Mouse (Mus musculus): ENCODE measurements around the gene Gm14327.
"Not testable (repeated sequence)": the region's sequence is repeated elsewhere in the genome, so short reads cannot be mapped to it uniquely, and the experiment has no call there.

Gene Gm14327

GRCm38 (mm10) chr2:177897046-177897578, at the start of gene Gm14327:
Gene Gm14327, plus strand, starts transcription at chr2:177897096.
- CTCF ChIA-PET, POLR2A ChIA-PET: not testable (repeated sequence)

DNA sequence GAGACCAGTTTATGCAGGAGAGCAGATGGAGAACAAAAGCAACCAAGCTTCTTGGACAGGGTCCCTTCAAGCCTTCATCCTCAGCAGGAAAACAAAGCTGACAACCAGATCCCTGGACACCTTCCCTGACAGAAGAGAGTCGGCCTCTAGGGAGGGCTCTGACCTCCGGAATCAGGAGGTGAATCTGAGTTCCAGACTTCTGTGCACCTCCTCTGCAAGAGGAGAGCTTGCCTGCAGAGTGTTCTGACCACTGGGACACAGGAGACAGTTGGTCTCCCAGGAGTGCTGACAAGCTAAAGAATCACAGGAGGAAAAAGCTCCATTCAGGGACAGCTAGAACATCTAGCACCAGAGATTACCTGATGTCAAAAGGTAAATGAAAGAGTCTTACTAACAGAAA, 34.6 kb upstream of the Gm14327 start:
- POLR2A ChIA-PET, CTCF ChIA-PET: not testable (repeated sequence)

DNA sequence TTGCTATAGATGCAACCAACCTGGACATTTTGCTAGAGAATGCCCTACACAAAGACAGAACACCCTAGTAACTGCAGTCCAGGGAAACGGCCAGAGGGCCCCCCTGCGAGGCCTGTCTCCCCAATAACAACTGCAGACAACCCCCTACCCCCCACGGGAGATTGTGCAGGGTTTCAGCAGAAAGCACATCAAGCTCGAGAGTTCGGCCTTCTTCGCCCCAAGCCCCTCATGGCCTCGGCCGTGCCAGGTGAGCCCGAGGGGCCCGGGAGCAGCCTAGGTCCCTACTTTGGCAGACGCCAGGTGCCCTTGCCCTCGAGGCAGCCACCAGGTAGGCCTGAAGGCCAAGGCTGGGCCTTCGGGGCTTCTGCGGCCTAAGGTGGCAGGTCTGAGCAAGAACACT, 9.2 kb upstream of the Gm14327 start:
- CTCF ChIA-PET, POLR2A ChIA-PET: not testable (repeated sequence)

DNA sequence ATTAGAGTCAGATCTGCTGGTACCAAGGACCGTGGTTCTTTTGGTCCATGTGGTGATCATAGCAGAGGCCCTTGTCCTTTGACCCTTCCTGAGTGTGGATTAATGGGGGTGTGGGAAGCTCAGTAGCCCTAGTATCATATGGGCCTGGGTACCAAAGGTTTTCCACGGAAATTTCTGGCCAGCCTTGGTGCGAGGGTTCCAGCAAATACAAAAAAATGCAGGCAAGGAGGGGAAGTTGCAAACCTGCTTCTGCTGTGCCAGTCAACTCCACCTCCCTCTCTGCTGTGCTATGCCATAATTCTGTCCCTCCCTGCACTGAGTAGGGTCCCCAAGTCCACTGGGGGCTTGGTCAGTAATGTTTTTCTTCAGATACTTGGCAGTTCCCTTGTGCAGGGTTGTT, 1.3 kb downstream of the Gm14327 start:
- CTCF ChIA-PET, POLR2A ChIA-PET: not testable (repeated sequence)

DNA sequence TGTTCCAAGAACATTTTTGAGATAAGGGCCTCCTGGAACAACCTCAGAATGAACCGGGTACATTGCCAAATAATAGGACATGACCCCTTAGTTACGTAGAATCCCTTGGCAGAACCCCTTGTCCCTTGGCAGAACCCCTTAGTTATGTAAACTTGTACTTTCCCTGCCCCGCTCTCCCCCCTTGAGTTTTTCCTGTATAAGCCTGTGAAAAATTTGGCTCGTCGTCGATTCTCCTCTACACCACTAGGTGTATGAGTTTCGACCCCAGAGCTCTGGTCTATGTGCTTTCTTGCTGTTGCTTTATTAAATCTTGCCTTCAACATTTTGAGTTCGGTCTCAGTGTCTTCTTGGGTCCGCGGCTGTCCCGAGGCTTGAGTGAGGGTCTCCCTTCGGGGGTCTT, 6.4 kb downstream of the Gm14327 start:
- CTCF ChIA-PET, POLR2A ChIA-PET: not testable (repeated sequence)

GRCm38 (mm10) chr2:177925563-177926103, 28.7 kb downstream of the Gm14327 start, which contains the start of gene Zfp972:
Gene Zfp972, minus strand, starts transcription at chr2:177925613.
- POLR2A ChIA-PET: interaction anchor here in 1 of 4 experiments (0.6 kb wide), 2 partner anchors 13 to 1024 kb away, joined by 3 read pairs; no protein-coding TSS in a partner anchor
- CTCF ChIA-PET: not testable (repeated sequence)
